Mouse (Mus musculus): ENCODE results near the gene Bcar1. TPM values are rescaled to one million over a fixed set of nuclear protein-coding genes. Genes with fewer than 3 reads are reported as not detected.

Gene Bcar1
- polyA plus RNA-seq, 1 experiment from 2014 or later: 5.6 TPM

DNA sequence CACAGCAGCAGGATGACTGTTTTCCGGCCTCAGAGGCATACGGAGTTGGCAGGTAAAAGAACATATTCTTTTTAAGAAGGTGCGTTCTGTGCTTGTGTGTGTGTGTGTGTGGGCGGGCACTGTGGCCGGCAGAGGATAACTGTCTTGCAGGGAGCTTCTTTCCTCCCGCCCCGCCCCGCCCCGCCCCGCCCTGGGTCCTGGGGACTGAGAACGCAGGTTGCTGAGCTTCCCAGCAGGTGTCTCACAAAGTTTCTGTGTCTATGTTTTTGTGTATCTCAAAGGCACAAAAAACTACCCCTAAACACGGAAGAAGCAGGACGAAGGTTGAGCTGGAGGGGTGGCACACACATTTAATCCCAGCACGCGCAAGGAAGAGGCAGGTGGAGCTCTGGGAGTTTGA is 25.7 kb upstream of the Bcar1 start:
- no peak overlapping the region for H3K27ac ChIP-seq
- peaks cover 65% of the 10 kb centered on the region for H3K36me3 ChIP-seq

DNA sequence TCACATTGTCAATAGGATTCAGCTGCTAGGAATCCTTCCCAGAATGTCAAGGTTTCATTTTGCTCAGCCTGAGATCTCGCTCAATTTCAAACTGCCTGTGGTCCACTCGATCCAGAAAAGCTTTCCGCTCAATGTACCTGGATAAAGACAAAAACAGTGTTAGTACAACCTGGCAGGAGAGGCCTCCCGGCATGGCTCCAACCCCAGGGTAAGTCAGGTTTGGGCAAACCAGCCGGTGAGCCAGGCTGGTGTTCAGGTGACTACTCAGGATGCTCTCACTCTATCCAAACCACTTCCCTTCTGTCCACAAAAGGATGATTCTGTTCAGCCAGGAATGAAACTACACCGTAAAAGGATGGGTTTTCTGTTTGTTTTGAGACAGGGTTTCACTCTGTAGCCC is 25.0 kb upstream of the Bcar1 start:
- 81% methylated on average over 6 of the region's 6 CpGs for WGBS (ENCODE audit: insufficient replicate concordance)
- Histone ChIP-seq H3K4me1 (replicated peaks) (peaks cover 10% of the 10 kb centered on the region), H3K27me3 (no peaks in the 10 kb centered on the region), H3K4me2 (no peak overlapping the region), H3K27ac (no peak overlapping the region), H3K9ac (no peak overlapping the region), H3K36me3 (peaks cover 60% of the 10 kb centered on the region), H3K4me3 (replicated peaks) (no peak overlapping the region), H3K9me3 (replicated peaks) (no peaks in the 10 kb centered on the region)
- no peak for DNase-seq
- no peak for ATAC-seq (ENCODE audit: low read depth)

More for the DNA sequence above, 25.7 kb upstream of the Bcar1 start:
- ATAC-seq (ENCODE audit: low read depth) (no peak), DNase-seq (no peak)
- H3K4me3 ChIP-seq (replicated peaks): no peak overlapping the region
- 69% methylated on average over 15 of the region's 15 CpGs for WGBS (ENCODE audit: insufficient replicate concordance)
- H3K27me3 ChIP-seq: no peaks in the 10 kb centered on the region
- H3K4me1 ChIP-seq (replicated peaks): peaks cover 16% of the 10 kb centered on the region
- H3K4me2 ChIP-seq: no peak overlapping the region
- H3K9me3 ChIP-seq (replicated peaks): no peaks in the 10 kb centered on the region
- no peak overlapping the region for H3K9ac ChIP-seq

DNA sequence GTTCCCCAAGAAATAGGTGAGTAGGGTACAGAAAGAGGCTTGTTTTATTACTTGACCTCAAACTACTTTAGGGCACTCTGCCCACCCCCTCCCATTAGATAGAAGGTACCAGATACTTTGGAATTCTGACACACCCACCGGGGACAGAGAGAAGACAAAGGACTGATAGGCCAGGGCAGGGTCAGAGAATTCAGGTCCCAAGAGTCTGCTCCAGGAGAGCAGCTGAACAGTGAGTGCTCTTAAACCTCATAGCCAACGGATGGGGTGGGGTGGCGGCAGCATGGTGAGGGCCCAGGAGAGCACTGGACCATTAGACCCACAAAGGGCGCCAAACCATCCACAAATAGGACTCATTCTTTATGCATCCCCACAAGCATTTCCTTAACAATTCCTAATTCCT is 22.0 kb upstream of the Bcar1 start:
- Histone ChIP-seq H3K36me3 (peaks cover 41% of the 10 kb centered on the region), H3K27me3 (no peaks in the 10 kb centered on the region), H3K9ac (no peak overlapping the region), H3K4me2 (no peak overlapping the region), H3K27ac (no peak overlapping the region), H3K4me1 (replicated peaks) (peaks cover 10% of the 10 kb centered on the region), H3K4me3 (replicated peaks) (no peak overlapping the region), H3K9me3 (replicated peaks) (no peaks in the 10 kb centered on the region)
- WGBS (ENCODE audit: insufficient replicate concordance): 84% methylated on average over 4 of the region's 4 CpGs
- DNase-seq (no peak), ATAC-seq (ENCODE audit: low read depth) (no peak)

DNA sequence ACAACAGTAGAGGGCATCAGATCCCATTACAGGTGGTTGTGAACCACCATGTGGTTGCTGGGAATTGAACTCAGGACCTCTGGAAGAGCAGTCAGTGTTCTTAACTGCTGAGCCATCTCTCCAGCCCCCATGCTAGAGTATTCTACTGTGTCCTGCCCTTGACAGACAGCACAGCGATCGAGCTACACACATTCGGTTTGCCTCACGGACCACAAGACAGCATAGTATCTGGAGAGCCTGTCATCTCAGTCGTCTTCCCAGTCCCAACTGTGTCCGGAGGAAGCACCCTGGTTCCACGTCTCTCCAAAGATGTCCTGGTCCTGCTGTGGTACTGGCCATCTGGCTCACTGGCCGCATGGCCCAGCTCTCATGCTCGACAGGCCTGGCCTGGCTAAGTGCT is 21.5 kb upstream of the Bcar1 start:
- Histone ChIP-seq H3K36me3 (peaks cover 41% of the 10 kb centered on the region), H3K4me2 (no peak overlapping the region), H3K9me3 (replicated peaks) (no peaks in the 10 kb centered on the region), H3K9ac (no peak overlapping the region), H3K4me1 (replicated peaks) (peaks cover 10% of the 10 kb centered on the region), H3K4me3 (replicated peaks) (no peak overlapping the region), H3K27ac (no peak overlapping the region), H3K27me3 (no peaks in the 10 kb centered on the region)
- 82% methylated on average over 9 of the region's 9 CpGs for WGBS (ENCODE audit: insufficient replicate concordance)
- DNase-seq (no peak), ATAC-seq (ENCODE audit: low read depth) (no peak)

DNA sequence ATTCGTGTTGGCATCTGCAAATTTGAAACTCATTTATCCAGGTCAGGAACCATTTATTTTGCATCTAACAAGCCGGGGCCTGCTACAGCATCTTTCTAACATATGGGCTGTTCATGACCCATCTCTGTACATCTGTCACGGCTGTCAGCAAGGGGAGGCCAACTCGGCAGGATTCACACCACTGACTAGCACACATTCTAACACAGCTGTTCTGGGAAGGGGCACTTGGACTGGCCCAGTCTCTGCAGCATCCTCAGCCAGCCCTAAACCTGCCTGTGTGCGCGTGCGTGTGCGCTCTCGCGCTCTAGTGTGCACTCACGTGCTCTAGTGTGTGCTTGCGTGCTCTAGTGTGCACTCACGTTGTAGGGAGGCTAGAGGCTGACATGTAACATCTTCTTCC is 17.1 kb upstream of the Bcar1 start:
- peaks cover 8% of the 10 kb centered on the region for H3K36me3 ChIP-seq
- no peak overlapping the region for H3K4me3 ChIP-seq (replicated peaks)
- no peak overlapping the region for H3K9ac ChIP-seq
- no peaks in the 10 kb centered on the region for H3K4me1 ChIP-seq (replicated peaks)
- H3K27ac ChIP-seq: no peak overlapping the region
- DNase-seq: no peak
- no peak for ATAC-seq (ENCODE audit: low read depth)
- H3K9me3 ChIP-seq (replicated peaks): no peaks in the 10 kb centered on the region
- no peaks in the 10 kb centered on the region for H3K27me3 ChIP-seq
- H3K4me2 ChIP-seq: no peak overlapping the region
- 85% methylated on average over 13 of the region's 13 CpGs for WGBS (ENCODE audit: insufficient replicate concordance)

DNA sequence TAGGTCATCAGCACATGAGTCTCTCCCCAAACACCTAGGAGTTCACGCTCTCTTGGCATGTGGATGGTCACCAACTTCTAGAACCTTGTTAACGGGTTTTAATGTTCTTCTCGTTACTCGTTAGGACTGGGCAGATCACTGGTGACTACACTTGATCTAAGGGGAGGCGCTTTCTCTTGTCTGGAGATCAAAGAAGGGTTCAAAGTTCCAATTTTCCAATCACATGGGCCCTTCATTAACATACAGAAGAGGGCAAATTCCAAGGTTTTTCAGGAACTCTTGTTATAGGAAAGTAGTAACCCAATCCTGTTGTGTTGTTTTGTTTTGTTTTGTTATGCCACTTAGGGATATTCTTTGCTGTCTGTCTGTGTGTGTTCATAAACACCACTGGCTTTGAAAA is 15.2 kb upstream of the Bcar1 start:
- no peak overlapping the region for H3K4me3 ChIP-seq (replicated peaks)
- H3K4me2 ChIP-seq: no peak overlapping the region
- no peak for DNase-seq
- no peaks in the 10 kb centered on the region for H3K9me3 ChIP-seq (replicated peaks)
- no peaks in the 10 kb centered on the region for H3K4me1 ChIP-seq (replicated peaks)
- H3K27ac ChIP-seq: no peak overlapping the region
- H3K9ac ChIP-seq: no peak overlapping the region
- H3K36me3 ChIP-seq: no peaks in the 10 kb centered on the region
- no peaks in the 10 kb centered on the region for H3K27me3 ChIP-seq
- ATAC-seq (ENCODE audit: low read depth): no peak
- WGBS (ENCODE audit: insufficient replicate concordance): 66% methylated on average over 5 of the region's 5 CpGs

DNA sequence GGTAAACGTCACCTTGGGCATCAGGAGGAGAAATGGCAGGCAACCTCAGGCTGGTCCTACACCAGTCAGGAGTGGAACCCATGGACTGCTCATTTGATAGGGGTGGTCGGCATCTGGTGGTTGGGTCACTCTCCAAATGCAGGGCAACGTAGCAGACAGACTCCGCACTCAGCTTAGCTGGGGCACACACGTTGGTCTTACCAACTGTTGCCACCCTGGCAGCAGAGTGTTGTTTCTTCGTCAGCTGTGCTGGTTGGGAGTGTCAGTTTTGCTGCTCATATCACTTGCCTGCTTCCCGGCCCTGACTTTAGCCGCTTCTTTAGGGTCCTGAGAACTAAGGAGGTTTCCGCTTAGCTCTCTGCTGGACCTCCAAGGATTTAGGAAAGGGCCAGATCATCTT is 14.0 kb upstream of the Bcar1 start:
- no peak overlapping the region for H3K4me3 ChIP-seq (replicated peaks)
- no peak overlapping the region for H3K4me2 ChIP-seq
- H3K36me3 ChIP-seq: no peaks in the 10 kb centered on the region
- no peak for DNase-seq
- no peak for ATAC-seq (ENCODE audit: low read depth)
- no peak overlapping the region for H3K9ac ChIP-seq
- H3K27me3 ChIP-seq: no peaks in the 10 kb centered on the region
- no peak overlapping the region for H3K27ac ChIP-seq
- 71% methylated on average over 9 of the region's 9 CpGs for WGBS (ENCODE audit: insufficient replicate concordance)
- no peaks in the 10 kb centered on the region for H3K4me1 ChIP-seq (replicated peaks)
- H3K9me3 ChIP-seq (replicated peaks): no peaks in the 10 kb centered on the region

DNA sequence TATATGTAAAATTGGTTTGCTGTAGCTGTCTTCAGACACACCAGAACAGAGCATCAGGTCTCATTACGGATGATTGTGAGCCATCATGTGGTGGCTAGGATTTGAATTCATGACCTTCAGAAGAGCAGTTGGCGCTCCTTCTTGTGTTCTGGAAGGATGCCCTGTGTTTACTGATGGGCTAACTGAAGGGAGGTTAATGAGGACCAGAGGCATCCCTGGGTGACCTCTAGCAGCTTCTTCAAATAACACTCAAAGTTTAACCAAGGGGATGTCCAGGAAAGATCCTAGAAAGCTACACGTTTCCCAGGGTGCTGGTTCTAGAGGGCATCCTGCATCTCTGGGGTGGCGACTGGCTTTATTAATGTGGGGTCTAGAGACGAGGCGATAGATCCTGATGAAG is 11.1 kb upstream of the Bcar1 start:
- Histone ChIP-seq H3K36me3 (no peaks in the 10 kb centered on the region), H3K4me2 (no peak overlapping the region)
- 64% methylated on average over 6 of the region's 6 CpGs for WGBS (ENCODE audit: insufficient replicate concordance)

DNA sequence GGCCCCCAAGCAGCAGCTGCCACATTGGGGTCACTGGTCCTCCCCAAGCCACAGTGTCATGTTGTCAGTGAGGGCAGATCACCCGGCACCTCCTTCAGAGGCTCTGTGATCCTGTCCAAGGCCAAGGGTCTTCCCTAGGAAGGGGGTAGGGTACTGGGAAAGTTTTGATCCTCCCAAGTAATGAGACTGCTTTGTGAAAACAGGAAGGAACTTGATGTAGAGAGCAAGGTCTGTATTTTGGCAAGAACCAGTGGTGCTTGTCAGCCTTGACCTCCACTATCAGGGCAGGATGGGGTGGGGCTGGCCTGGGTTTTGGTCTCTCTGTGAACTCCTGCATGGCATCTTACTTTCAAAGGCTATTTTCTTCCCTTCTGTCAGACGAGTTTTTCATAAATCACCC is 10.5 kb upstream of the Bcar1 start:
- Histone ChIP-seq H3K9ac (no peak overlapping the region), H3K4me2 (no peak overlapping the region), H3K4me3 (replicated peaks) (no peak overlapping the region), H3K36me3 (no peaks in the 10 kb centered on the region), H3K27me3 (peaks cover 4% of the 10 kb centered on the region; the same call in 1 of the 2 replicates), H3K9me3 (replicated peaks) (no peaks in the 10 kb centered on the region), H3K27ac (no peak overlapping the region), H3K4me1 (replicated peaks) (no peaks in the 10 kb centered on the region)
- 43% methylated on average over 2 of the region's 2 CpGs for WGBS (ENCODE audit: insufficient replicate concordance)
- ATAC-seq (ENCODE audit: low read depth) (0 out of 2 replicates have a peak, but pooled peaks have one; percentile 29), DNase-seq (no peak)

More for the DNA sequence above, 11.1 kb upstream of the Bcar1 start:
- Histone ChIP-seq H3K9ac (no peak overlapping the region), H3K4me3 (replicated peaks) (no peak overlapping the region), H3K27ac (no peak overlapping the region), H3K4me1 (replicated peaks) (no peaks in the 10 kb centered on the region), H3K27me3 (peaks cover 4% of the 10 kb centered on the region; the same call in 1 of the 2 replicates), H3K9me3 (replicated peaks) (no peaks in the 10 kb centered on the region)
- no peak for DNase-seq
- ATAC-seq (ENCODE audit: low read depth): no peak

DNA sequence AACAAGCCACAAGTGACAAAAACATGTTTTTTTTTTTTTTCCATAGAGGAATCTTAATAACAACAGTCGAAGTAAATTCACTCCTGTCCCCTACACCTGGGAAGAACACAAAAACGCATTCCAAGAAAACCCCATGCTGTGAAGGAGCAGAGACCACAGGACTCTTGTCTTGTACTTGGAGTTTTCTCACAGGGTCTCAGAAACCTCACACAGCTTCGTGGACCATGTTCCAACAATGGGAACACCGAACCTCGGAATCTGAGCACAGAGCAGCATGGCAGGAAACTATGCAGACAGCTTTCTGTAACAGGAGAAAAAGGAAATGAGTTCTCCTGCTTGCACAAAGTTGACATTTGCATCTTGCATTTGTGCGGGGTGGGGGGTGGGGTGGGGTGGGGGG is 5.2 kb upstream of the Bcar1 start:
- Histone ChIP-seq H3K4me1 (replicated peaks) (peaks cover 28% of the 10 kb centered on the region), H3K27me3 (peaks cover 42% of the 10 kb centered on the region), H3K9ac (no peak overlapping the region), H3K27ac (no peak overlapping the region), H3K4me2 (no peak overlapping the region), H3K9me3 (replicated peaks) (no peaks in the 10 kb centered on the region), H3K36me3 (no peaks in the 10 kb centered on the region), H3K4me3 (replicated peaks) (no peak overlapping the region)
- WGBS (ENCODE audit: insufficient replicate concordance): 33% methylated on average over 6 of the region's 6 CpGs
- ATAC-seq (ENCODE audit: low read depth) (no peak), DNase-seq (no peak)

DNA sequence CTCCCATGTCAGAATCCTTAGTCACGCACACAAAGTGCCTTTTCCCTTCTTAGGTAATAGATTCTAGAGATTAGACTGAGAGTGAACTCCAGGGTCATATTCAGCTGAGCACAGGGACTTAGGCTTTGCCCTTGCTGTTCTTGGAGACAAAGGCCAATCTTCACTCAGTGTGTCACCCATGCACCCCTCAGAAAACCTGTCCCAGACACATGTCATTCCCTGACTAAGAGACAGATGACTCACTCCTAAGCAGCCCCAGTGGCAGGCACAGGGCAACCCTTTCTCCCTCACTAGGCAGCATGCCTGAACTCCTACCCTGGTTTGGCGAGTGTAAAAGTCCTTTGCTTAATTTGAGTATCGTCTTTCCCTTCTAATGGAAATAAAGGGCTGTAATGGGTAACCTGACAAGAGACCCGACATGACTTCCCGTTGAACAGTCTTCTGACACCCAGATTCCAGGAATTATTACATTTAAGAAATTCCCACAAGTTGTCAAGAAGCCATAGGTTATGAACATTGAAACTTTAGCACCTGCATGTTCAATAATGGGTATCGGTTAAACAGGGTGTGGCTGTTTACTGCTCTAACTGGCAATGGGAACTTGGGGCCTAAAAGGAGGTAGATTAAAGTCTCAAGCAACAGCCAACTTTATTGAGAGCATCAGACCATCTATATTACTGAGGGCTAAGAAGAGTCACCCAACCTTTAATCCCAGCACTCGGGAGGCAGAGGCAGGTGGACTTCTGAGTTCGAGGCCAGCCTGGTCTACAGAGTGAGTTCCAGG is 4.4 kb upstream of the Bcar1 start:
- WGBS (ENCODE audit: insufficient replicate concordance): 71% methylated on average over 8 of the region's 8 CpGs
- Histone ChIP-seq H3K9me3 (replicated peaks) (no peaks in the 10 kb centered on the region), H3K4me2 (no peak overlapping the region), H3K36me3 (no peaks in the 10 kb centered on the region), H3K27ac (no peak overlapping the region), H3K9ac (no peak overlapping the region), H3K4me3 (replicated peaks) (no peak overlapping the region), H3K4me1 (replicated peaks) (peaks cover 33% of the 10 kb centered on the region), H3K27me3 (peaks cover 49% of the 10 kb centered on the region)
- no peak for DNase-seq
- ATAC-seq (ENCODE audit: low read depth): no peak
